Mouse (Mus musculus) thymus, adult 2 months (tissue): ENCODE measurements around the gene Traf7.

ENCODE experiments used
- CTCF ChIP-seq: fragments of 200-500 bp; IDR thresholded peaks from 2 replicates; pipeline ENCODE4 v1.5.1; 2012; ENCODE audit warnings: mild to moderate bottlenecking, control low read depth, low read length, moderate library complexity, borderline replicate concordance; ENCODE audit not compliant: control insufficient read depth, poor library complexity, insufficient read depth; ENCODE audit errors: extremely low read depth
- POLR2A ChIP-seq: fragments of 200-500 bp; IDR thresholded peaks from 2 replicates; pipeline ENCODE4 v1.6.1; 2012; ENCODE audit warnings: mild to moderate bottlenecking, low read length, control low read depth, moderate library complexity; ENCODE audit not compliant: control insufficient read depth, poor library complexity, insufficient read depth; ENCODE audit errors: extremely low read depth

DNA sequence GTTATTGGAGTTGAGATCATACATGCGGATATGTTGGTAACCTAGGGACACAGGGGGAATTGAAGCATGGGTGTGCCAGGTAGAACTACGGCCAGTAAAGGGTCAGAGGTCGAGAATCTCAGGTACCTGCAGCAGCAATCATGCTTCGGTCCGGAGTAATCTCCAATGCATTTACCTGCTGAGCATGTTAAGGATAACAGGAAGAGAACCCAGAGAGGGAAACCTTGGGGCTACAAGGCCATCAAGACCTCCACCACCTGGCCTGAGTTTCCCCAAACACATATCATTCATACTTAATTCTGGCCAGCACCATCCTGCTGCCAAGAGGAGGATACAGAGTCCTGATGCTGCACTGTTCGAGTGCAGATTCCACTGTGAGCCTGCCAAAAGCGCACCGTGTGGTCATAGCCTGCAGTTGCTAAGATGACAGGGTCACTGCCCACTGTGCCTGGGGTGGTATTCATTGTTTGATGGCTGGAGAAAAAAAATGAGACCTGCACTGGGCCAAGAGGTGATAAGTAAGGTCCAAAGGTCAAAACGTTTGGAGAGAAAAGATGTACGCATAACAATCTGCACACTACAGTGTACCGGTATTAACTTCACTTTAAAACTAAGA lies 49.6 kb downstream of the Traf7 start:
- TF ChIP-seq CTCF = no peak
- no peak for TF ChIP-seq POLR2A
